Comparison of ENCODE assay signal across 21 mouse cellular contexts in genomic region chr5:72761758-72762157, GRCm38 (mm10). TPM values are rescaled to one million over a fixed set of nuclear protein-coding genes. Genes with fewer than 3 reads are reported as not detected.
DNase-seq lines count a peak whose midpoint lies in the region; TF ChIP-seq lines count a peak whose summit lies in the region.
"Had no signal": no experiment of that assay in that cellular context is flagged by ENCODE, and none has a peak within 500 bp of the region (broad histone marks: within the 10 kb centered on the region; RNA-seq: fewer than 3 reads in every experiment).

No protein-coding gene starts in this region.

- no peak overlapping the region for H3K4me3 ChIP-seq in heart, embryonic 10.5 days
- H3K4me3 ChIP-seq in spleen, adult 2 months (ENCODE audit: extremely low read depth, insufficient read depth, insufficient read length), result no peak overlapping the region
- H3K4me3 ChIP-seq: embryonic facial prominence, embryonic 12.5 days; forebrain, embryonic 15.5 days; heart, embryonic 13.5 days; hindbrain, embryonic 12.5 days; intestine, embryonic 15.5 days had no signal

- H3K27ac ChIP-seq in heart, embryonic 10.5 days, result no peak overlapping the region
- peak overlapping the region; percentile 77; the same call in 1 of the 2 replicates for H3K27ac ChIP-seq in spleen, adult 2 months (ENCODE audit: insufficient read depth, low read length)
- H3K27ac ChIP-seq: embryonic facial prominence, embryonic 12.5 days; forebrain, embryonic 15.5 days; heart, embryonic 13.5 days; hindbrain, embryonic 12.5 days; intestine, embryonic 15.5 days had no signal

- no peak for TF ChIP-seq CTCF in spleen, adult 2 months (IDR thresholded peaks at IDR 0.05; ENCODE audit: extremely low read depth, insufficient read depth, insufficient read length, insufficient replicate concordance)

- 88% methylated on average over 5 of the region's 5 CpGs for WGBS in heart, embryonic 10.5 days
- 91% methylated on average over 5 of the region's 5 CpGs for WGBS in spleen, adult 2 months

- H3K27me3 ChIP-seq in heart, embryonic 10.5 days (ENCODE audit: insufficient read depth, poor library complexity, severe bottlenecking), result no peaks in the 10 kb centered on the region
- no peaks in the 10 kb centered on the region for H3K27me3 ChIP-seq in spleen, adult 2 months (ENCODE audit: control insufficient read depth, insufficient read depth, low read length)
- H3K27me3 ChIP-seq: embryonic facial prominence, embryonic 12.5 days; forebrain, embryonic 15.5 days; heart, embryonic 13.5 days; hindbrain, embryonic 12.5 days; intestine, embryonic 15.5 days had no signal

- no peaks in the 10 kb centered on the region for H3K4me1 ChIP-seq in heart, embryonic 10.5 days
- H3K4me1 ChIP-seq in spleen, adult 2 months (ENCODE audit: control insufficient read depth, insufficient read depth, insufficient read length), result peaks cover 17% of the 10 kb centered on the region; the same call in 1 of the 2 replicates
- H3K4me1 ChIP-seq: heart, embryonic 13.5 days; hindbrain, embryonic 12.5 days; intestine, embryonic 15.5 days had no signal

- H3K36me3 ChIP-seq in heart, embryonic 10.5 days, result peaks cover 12% of the 10 kb centered on the region
- H3K36me3 ChIP-seq in spleen, adult 2 months (ENCODE audit: control insufficient read depth, insufficient read depth, low read length), result peaks cover 11% of the 10 kb centered on the region
- H3K36me3 ChIP-seq: embryonic facial prominence, embryonic 12.5 days; forebrain, embryonic 15.5 days; hindbrain, embryonic 12.5 days; intestine, embryonic 15.5 days had no signal

- TF ChIP-seq POLR2A in spleen, adult 2 months (IDR thresholded peaks at IDR 0.05; ENCODE audit: low read depth, low read length), result no peak

- H3K9me3 ChIP-seq in heart, embryonic 10.5 days, result no peaks in the 10 kb centered on the region
- H3K9me3 ChIP-seq: embryonic facial prominence, embryonic 12.5 days; forebrain, embryonic 15.5 days; heart, embryonic 13.5 days; hindbrain, embryonic 12.5 days; intestine, embryonic 15.5 days had no signal

- peak; percentile 12 for DNase-seq in heart, adult 11 months
- DNase-seq in heart, embryonic 10.5 days (ENCODE audit: low spot score), result no peak
- no peak for DNase-seq in spleen, adult 2 months (ENCODE audit: low read depth in 1 of 2, low spot score in 2 of 2)
- DNase-seq in spleen, adult 18-20 months, result no peak
- peak; percentile 19 for DNase-seq in induced T-regulatory cell, adult 2 months (ENCODE audit: low read depth)
- peak; percentile 32 for DNase-seq in retina, postnatal 1 day
- DNase-seq in adrenal gland, postnatal 14 days, result no peak
- DNase-seq: adrenal gland, adult 2 months; adrenal gland, postnatal 36 days; cerebellum, adult 11-12 months; cerebellum, adult 9-10 months; cerebellum, postnatal 25 days; gastrocnemius, postnatal 14 days; heart, postnatal 36 days had no signal

RNA-seq across cellular contexts. Expression of gene Txk, which starts 9.2 kb away (rescaled TPM):
- not detected in 2 replicates for polyA plus RNA-seq in heart, embryonic 10.5 days (2016; fragmentation: Nextera tagmentation; extraction: Ambion mirVana)
- 4.2 TPM in 2 replicates for polyA plus RNA-seq in spleen, adult 2 months (2012; rRNA removed)
- 2.3 TPM in 1 of 2 replicates, not detected in the other for total RNA-seq in adrenal gland, postnatal 14 days (2021)
- total RNA-seq: gastrocnemius, adult 18-20 months had no signal
- polyA plus RNA-seq: adrenal gland, adult 2 months; forebrain, embryonic 15.5 days; heart, postnatal 0 days; hindbrain, embryonic 12.5 days had no signal

Comparison
In these comparisons a context has a peak if more than half of its experiments do, and no peak if none do; other contexts are left out.
1. DNase-seq: peak in heart, adult 11 months (single experiment), induced T-regulatory cell, adult 2 months (single experiment) and retina, postnatal 1 day (single experiment); none in heart, embryonic 10.5 days (single experiment), spleen, adult 2 months (0 of 2), spleen, adult 18-20 months (0 of 2) and adrenal gland, postnatal 14 days (single experiment).